Mouse (Mus musculus): Measurements from ENCODE around the gene 1700013F07Rik. TPM values are rescaled to one million over a fixed set of nuclear protein-coding genes. Genes with fewer than 3 reads are reported as not detected.
"Not testable (repeated sequence)": the region's sequence is repeated elsewhere in the genome, so short reads cannot be mapped to it uniquely, and the experiment has no call there.

The 1700013F07Rik gene
- polyA plus RNA-seq (2015; fragmentation: Nextera tagmentation; extraction: Ambion mirVana): not detected in 2 replicates

GRCm38 (mm10) chr3:108533951-108534350 lies at the start of gene 1700013F07Rik:
1700013F07Rik (plus strand) TSS chr3:108534150.
- WGBS (ENCODE audit: insufficient replicate concordance): 58% methylated on average over 6 of the region's 6 CpGs
- no peak for ATAC-seq (ENCODE audit: low read depth)
- no peak within 1 kb of the TSS for H3K9ac ChIP-seq (ENCODE audit: low read depth, low read length)
- no peaks in the 10 kb centered on the region for H3K36me3 ChIP-seq (ENCODE audit: control insufficient read depth, insufficient read depth)
- H3K27ac ChIP-seq (ENCODE audit: low read length): no peak within 1 kb of the TSS
- no peak within 1 kb of the TSS for H3K4me2 ChIP-seq (ENCODE audit: low read depth, low read length)
- H3K9me3 ChIP-seq (replicated peaks; ENCODE audit: control insufficient read depth, low read length): no peaks in the 10 kb centered on the region
- peaks cover 25% of the 10 kb centered on the region for H3K27me3 ChIP-seq (ENCODE audit: control insufficient read depth, insufficient read depth, low read depth, low read length)
- H3K4me1 ChIP-seq (ENCODE audit: control insufficient read depth, low read depth, low read length): peaks cover 7% of the 10 kb centered on the region
- no peak within 1 kb of the TSS for H3K4me3 ChIP-seq (ENCODE audit: low read depth, low read length)

GRCm38 (mm10) chr3:108484749-108485148 lies 49.2 kb upstream of the 1700013F07Rik start:
- ATAC-seq (ENCODE audit: low read depth): no peak

GRCm38 (mm10) chr3:108489968-108490367 lies 44.0 kb upstream of the 1700013F07Rik start:
- Histone ChIP-seq H3K27me3 (ENCODE audit: control insufficient read depth, insufficient read depth, low read depth, low read length) (no peaks in the 10 kb centered on the region), H3K4me3 (ENCODE audit: low read depth, low read length) (no peak overlapping the region), H3K9ac (ENCODE audit: low read depth, low read length) (no peak overlapping the region), H3K9me3 (replicated peaks; ENCODE audit: control insufficient read depth, low read length) (no peaks in the 10 kb centered on the region), H3K4me1 (ENCODE audit: control insufficient read depth, low read depth, low read length) (no peaks in the 10 kb centered on the region), H3K36me3 (ENCODE audit: control insufficient read depth, insufficient read depth) (no peaks in the 10 kb centered on the region), H3K27ac (ENCODE audit: low read length) (no peak overlapping the region), H3K4me2 (ENCODE audit: low read depth, low read length) (no peak overlapping the region)
- 28% methylated on average over 3 of the region's 3 CpGs for WGBS (ENCODE audit: insufficient replicate concordance)
- ATAC-seq (ENCODE audit: low read depth): no peak

More at GRCm38 (mm10) chr3:108484749-108485148, 49.2 kb upstream of the 1700013F07Rik start:
- no peak overlapping the region for H3K9ac ChIP-seq (ENCODE audit: low read depth, low read length)
- H3K27me3 ChIP-seq (ENCODE audit: control insufficient read depth, insufficient read depth, low read depth, low read length): no peaks in the 10 kb centered on the region
- WGBS (ENCODE audit: insufficient replicate concordance): 68% methylated on average over 4 of the region's 4 CpGs
- no peaks in the 10 kb centered on the region for H3K9me3 ChIP-seq (replicated peaks; ENCODE audit: control insufficient read depth, low read length)
- no peaks in the 10 kb centered on the region for H3K36me3 ChIP-seq (ENCODE audit: control insufficient read depth, insufficient read depth)
- no peaks in the 10 kb centered on the region for H3K4me1 ChIP-seq (ENCODE audit: control insufficient read depth, low read depth, low read length)
- no peak overlapping the region for H3K27ac ChIP-seq (ENCODE audit: low read length)
- no peak overlapping the region for H3K4me3 ChIP-seq (ENCODE audit: low read depth, low read length)
- no peak overlapping the region for H3K4me2 ChIP-seq (ENCODE audit: low read depth, low read length)

- no peak overlapping the region for H3K4me3 ChIP-seq (ENCODE audit: low read depth, low read length)
These were observed 39.0 kb upstream of the 1700013F07Rik start for GRCm38 (mm10) chr3:108494861-108495474.

GRCm38 (mm10) chr3:108495486-108495885 lies 38.5 kb upstream of the 1700013F07Rik start:
- no peaks in the 10 kb centered on the region for H3K36me3 ChIP-seq (ENCODE audit: control insufficient read depth, insufficient read depth)
- H3K27me3 ChIP-seq (ENCODE audit: control insufficient read depth, insufficient read depth, low read depth, low read length): no peaks in the 10 kb centered on the region
- H3K9me3 ChIP-seq (replicated peaks; ENCODE audit: control insufficient read depth, low read length): no peaks in the 10 kb centered on the region
- no peak overlapping the region for H3K9ac ChIP-seq (ENCODE audit: low read depth, low read length)
- WGBS (ENCODE audit: insufficient replicate concordance): 48% methylated on average over 4 of the region's 4 CpGs
- no peak for ATAC-seq (ENCODE audit: low read depth)
- no peak overlapping the region for H3K4me2 ChIP-seq (ENCODE audit: low read depth, low read length)
- H3K4me1 ChIP-seq (ENCODE audit: control insufficient read depth, low read depth, low read length): no peaks in the 10 kb centered on the region
- no peak overlapping the region for H3K27ac ChIP-seq (ENCODE audit: low read length)
- H3K4me3 ChIP-seq (ENCODE audit: low read depth, low read length): no peak overlapping the region

More at GRCm38 (mm10) chr3:108494861-108495474, 39.0 kb upstream of the 1700013F07Rik start:
- Histone ChIP-seq H3K9me3 (replicated peaks; ENCODE audit: control insufficient read depth, low read length) (no peaks in the 10 kb centered on the region), H3K4me2 (ENCODE audit: low read depth, low read length) (no peak overlapping the region), H3K27ac (ENCODE audit: low read length) (no peak overlapping the region), H3K4me1 (ENCODE audit: control insufficient read depth, low read depth, low read length) (no peaks in the 10 kb centered on the region), H3K9ac (ENCODE audit: low read depth, low read length) (no peak overlapping the region), H3K36me3 (ENCODE audit: control insufficient read depth, insufficient read depth) (no peaks in the 10 kb centered on the region), H3K27me3 (ENCODE audit: control insufficient read depth, insufficient read depth, low read depth, low read length) (no peaks in the 10 kb centered on the region)
- no peak for ATAC-seq (ENCODE audit: low read depth)
- 59% methylated on average over 9 of the region's 9 CpGs for WGBS (ENCODE audit: insufficient replicate concordance)

GRCm38 (mm10) chr3:108497602-108498001 lies 36.3 kb upstream of the 1700013F07Rik start:
- no peak for ATAC-seq (ENCODE audit: low read depth)
- H3K27me3 ChIP-seq (ENCODE audit: control insufficient read depth, insufficient read depth, low read depth, low read length): no peaks in the 10 kb centered on the region
- H3K9me3 ChIP-seq (replicated peaks; ENCODE audit: control insufficient read depth, low read length): no peaks in the 10 kb centered on the region
- no peak overlapping the region for H3K27ac ChIP-seq (ENCODE audit: low read length)
- no peak overlapping the region for H3K4me2 ChIP-seq (ENCODE audit: low read depth, low read length)
- H3K4me1 ChIP-seq (ENCODE audit: control insufficient read depth, low read depth, low read length): no peaks in the 10 kb centered on the region
- H3K36me3 ChIP-seq (ENCODE audit: control insufficient read depth, insufficient read depth): no peaks in the 10 kb centered on the region
- H3K9ac ChIP-seq (ENCODE audit: low read depth, low read length): no peak overlapping the region
- 37% methylated on average over 9 of the region's 9 CpGs for WGBS (ENCODE audit: insufficient replicate concordance)
- H3K4me3 ChIP-seq (ENCODE audit: low read depth, low read length): no peak overlapping the region

GRCm38 (mm10) chr3:108499826-108500225 lies 34.1 kb upstream of the 1700013F07Rik start:
- Histone ChIP-seq H3K36me3 (ENCODE audit: control insufficient read depth, insufficient read depth) (no peaks in the 10 kb centered on the region), H3K4me1 (ENCODE audit: control insufficient read depth, low read depth, low read length) (no peaks in the 10 kb centered on the region), H3K9me3 (replicated peaks; ENCODE audit: control insufficient read depth, low read length) (no peaks in the 10 kb centered on the region), H3K4me2 (ENCODE audit: low read depth, low read length) (no peak overlapping the region), H3K27me3 (ENCODE audit: control insufficient read depth, insufficient read depth, low read depth, low read length) (no peaks in the 10 kb centered on the region), H3K27ac (ENCODE audit: low read length) (no peak overlapping the region), H3K4me3 (ENCODE audit: low read depth, low read length) (no peak overlapping the region), H3K9ac (ENCODE audit: low read depth, low read length) (no peak overlapping the region)
- WGBS (ENCODE audit: insufficient replicate concordance): 67% methylated on average over 8 of the region's 8 CpGs
- no peak for ATAC-seq (ENCODE audit: low read depth)

- 65% methylated on average over 3 of the region's 3 CpGs for WGBS (ENCODE audit: insufficient replicate concordance)
- not testable (repeated sequence) for H3K4me3 ChIP-seq (ENCODE audit: low read depth, low read length); H3K4me1 ChIP-seq (ENCODE audit: control insufficient read depth, low read depth, low read length); ATAC-seq (ENCODE audit: low read depth); H3K27me3 ChIP-seq (ENCODE audit: control insufficient read depth, insufficient read depth, low read depth, low read length); H3K9ac ChIP-seq (ENCODE audit: low read depth, low read length); H3K27ac ChIP-seq (ENCODE audit: low read length); H3K4me2 ChIP-seq (ENCODE audit: low read depth, low read length); H3K36me3 ChIP-seq (ENCODE audit: control insufficient read depth, insufficient read depth); H3K9me3 ChIP-seq (replicated peaks; ENCODE audit: control insufficient read depth, low read length)
These were observed 32.5 kb upstream of the 1700013F07Rik start for GRCm38 (mm10) chr3:108501411-108501810.

- no peak overlapping the region for H3K9ac ChIP-seq (ENCODE audit: low read depth, low read length)
- H3K9me3 ChIP-seq (replicated peaks; ENCODE audit: control insufficient read depth, low read length): no peaks in the 10 kb centered on the region
- H3K4me2 ChIP-seq (ENCODE audit: low read depth, low read length): no peak overlapping the region
- no peak for ATAC-seq (ENCODE audit: low read depth)
- no peaks in the 10 kb centered on the region for H3K36me3 ChIP-seq (ENCODE audit: control insufficient read depth, insufficient read depth)
- 50% methylated on average over 4 of the region's 4 CpGs for WGBS (ENCODE audit: insufficient replicate concordance)
- no peak overlapping the region for H3K27ac ChIP-seq (ENCODE audit: low read length)
- no peak overlapping the region for H3K4me3 ChIP-seq (ENCODE audit: low read depth, low read length)
- peaks cover 2% of the 10 kb centered on the region for H3K4me1 ChIP-seq (ENCODE audit: control insufficient read depth, low read depth, low read length)
- no peaks in the 10 kb centered on the region for H3K27me3 ChIP-seq (ENCODE audit: control insufficient read depth, insufficient read depth, low read depth, low read length)
These were observed 30.0 kb upstream of the 1700013F07Rik start for GRCm38 (mm10) chr3:108503908-108504307.

All from liver, embryonic 16.5 days (tissue).